Mouse (Mus musculus): ENCODE measurements around the gene Avl9.
A peak's percentile ranks its signal among the peaks of the same experiment; 100 is the strongest.

Gene Avl9

DNA sequence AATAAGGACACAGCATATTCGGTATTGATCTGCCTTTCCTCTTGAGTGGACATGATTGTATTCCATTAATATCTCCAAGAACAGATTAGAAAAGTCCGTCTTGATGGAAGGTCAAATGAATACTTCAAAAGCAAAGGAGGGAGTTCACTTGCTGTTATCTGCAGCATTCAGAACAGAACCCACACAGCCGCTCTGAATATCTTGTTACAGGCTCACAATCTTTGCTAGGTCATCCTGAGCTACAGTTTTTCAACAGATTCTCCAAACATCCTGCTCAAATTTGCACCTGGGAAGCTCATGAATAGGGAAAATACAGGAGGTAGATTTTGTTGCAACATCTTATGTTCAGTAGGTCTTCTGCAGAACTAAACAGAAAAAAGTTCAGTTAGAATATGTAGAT, 74.6 kb downstream of the Avl9 start:
- DNase-seq (ENCODE audit: extremely low read depth, insufficient read length, low spot score): no peak

DNA sequence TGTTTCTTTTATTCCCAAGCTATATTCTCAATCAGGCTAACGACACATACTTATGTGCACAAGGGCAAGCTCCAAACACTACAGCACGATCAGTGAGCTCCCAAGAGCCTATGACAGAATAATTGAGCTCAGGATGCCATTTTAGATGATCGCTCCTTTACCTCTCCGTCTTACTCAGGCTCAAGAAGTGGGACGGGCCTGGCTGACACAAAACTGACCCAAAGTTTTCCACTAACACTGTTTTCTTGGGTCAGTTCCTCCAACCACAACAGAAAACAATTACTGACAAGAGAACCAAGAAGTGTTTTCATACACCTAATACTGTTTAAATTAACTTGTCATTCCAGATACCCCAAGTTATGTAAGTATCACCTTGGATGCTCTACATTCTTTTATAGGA, 80.1 kb downstream of the Avl9 start:
- no peak for DNase-seq (ENCODE audit: extremely low read depth, insufficient read length, low spot score)

GRCm38 (mm10) chr6:56796232-56796631, 81.5 kb downstream of the Avl9 start:
- DNase-seq (ENCODE audit: extremely low read depth, insufficient read length, low spot score): no peak

DNA sequence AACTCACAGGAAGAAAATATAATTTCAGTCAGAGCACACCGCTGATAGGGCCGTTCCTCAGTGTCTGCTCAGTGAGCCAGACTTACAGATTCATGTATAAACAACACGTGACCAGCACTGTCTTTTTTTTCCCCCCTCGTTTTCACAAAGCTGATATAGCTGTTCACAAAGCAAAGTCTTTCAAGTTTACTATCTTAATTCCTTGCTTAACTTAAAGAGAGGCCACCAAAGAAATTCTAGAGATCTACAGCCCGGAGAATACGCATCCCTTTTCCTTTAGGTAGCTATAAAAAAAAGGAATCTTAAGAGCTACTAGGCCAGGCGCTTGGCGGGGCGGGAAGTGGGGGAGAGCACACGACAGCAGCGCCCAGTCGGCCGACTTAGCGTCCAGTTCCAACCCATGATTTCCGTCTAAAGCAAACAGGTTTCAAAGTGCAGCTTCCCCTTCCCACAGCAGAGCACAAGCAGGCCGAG, 82.0 kb downstream of the Avl9 start:
- DNase-seq (ENCODE audit: extremely low read depth, insufficient read length, low spot score): peak; percentile 68

DNA sequence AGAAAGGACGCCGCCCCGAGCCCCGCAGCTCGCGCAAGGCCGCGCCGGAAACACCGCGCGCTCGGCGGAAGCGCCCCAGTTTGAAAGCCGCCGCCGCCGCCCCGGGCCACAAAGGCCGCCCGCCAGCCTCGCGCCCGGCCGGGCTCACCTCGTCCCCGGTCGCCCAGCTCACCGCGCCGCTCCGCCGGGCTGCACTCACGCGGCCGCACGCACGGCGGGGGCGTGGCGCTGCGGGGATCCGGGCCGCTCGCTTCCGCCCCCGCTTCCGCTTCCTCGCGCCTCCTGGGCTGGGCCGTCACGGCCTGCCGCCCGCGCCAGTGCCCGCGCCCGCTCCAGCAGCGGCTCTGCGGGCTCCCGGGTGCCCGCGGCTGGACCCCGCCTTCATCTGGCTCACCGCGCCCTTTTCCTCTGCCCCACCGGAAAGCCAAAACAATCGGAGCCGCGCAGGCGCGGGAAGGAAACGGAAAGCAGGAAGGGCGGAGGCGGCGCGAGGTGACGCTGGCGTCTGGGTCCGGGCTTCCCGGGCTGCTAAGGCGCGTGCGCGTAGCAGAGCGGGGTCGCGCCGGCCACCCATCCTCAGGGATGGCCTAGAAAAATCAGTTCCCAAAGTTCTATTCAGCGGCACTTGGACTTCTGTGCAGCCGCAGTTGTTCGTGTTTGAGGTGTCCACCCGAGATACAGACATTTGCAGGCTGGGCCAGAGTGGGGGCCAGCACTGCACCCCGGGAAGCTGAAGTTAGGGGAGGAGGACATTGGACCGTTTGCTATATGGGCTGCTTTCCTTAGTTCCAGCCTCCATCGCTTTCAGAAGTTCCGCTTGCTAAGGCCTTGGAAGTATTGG, 82.8 kb downstream of the Avl9 start, which contains the start of gene Kbtbd2:
TSS of gene Kbtbd2 (minus strand) at position 503 of the 841 bp plus-strand sequence.
- peak; percentile 92 for DNase-seq (ENCODE audit: extremely low read depth, insufficient read length, low spot score)

- no peak for DNase-seq (ENCODE audit: extremely low read depth, insufficient read length, low spot score)
Observed at GRCm38 (mm10) chr6:56798152-56798465, 83.4 kb downstream of the Avl9 start.

- DNase-seq (ENCODE audit: extremely low read depth, insufficient read length, low spot score): no peak
Observed at GRCm38 (mm10) chr6:56805026-56805425, 90.3 kb downstream of the Avl9 start.

- DNase-seq (ENCODE audit: extremely low read depth, insufficient read length, low spot score): no peak
Observed at GRCm38 (mm10) chr6:56806195-56806594, 91.5 kb downstream of the Avl9 start.

DNA sequence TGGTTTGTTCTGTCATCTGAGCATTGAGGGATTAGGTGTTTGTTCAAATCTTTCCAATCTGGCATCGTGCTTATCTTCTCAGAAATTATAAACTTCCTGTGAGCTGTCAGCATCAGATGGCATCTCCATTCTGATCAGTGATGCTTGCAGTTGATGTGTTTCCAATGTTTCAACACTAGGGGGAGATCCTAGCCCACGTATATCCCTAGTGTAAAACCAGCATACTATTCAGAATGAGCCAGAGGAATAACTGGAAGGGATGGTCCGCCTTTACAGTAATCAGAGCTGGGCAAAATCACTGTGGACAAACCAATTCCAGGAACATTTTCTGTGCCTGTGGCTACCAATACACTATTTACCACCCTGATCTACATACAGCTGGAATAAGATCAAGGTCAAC, 94.0 kb downstream of the Avl9 start:
- DNase-seq (ENCODE audit: extremely low read depth, insufficient read length, low spot score): no peak
